Mouse (Mus musculus) cortical plate, adult 2 months (tissue): ENCODE data around the gene Trpv2. TPM values are rescaled to one million over a fixed set of nuclear protein-coding genes. Genes with fewer than 3 reads are reported as not detected.

ENCODE experiments used
- H3K27ac ChIP-seq: fragments of 200-500 bp; 2 replicates; pipeline ENCODE4 v1.5.1; 2012; ENCODE audit warnings: low read length, control low read depth, inconsistent platforms; ENCODE audit not compliant: insufficient read depth
- H3K4me1 ChIP-seq: fragments of 200-500 bp; 2 replicates; pipeline ENCODE4 v1.6.1; 2011; ENCODE audit warnings: low read length; ENCODE audit not compliant: control insufficient read depth, insufficient read depth
- H3K4me3 ChIP-seq: fragments of 200-500 bp; 2 replicates; pipeline ENCODE4 v1.5.1; 2011; ENCODE audit warnings: mild to moderate bottlenecking, low read length, control low read depth; ENCODE audit not compliant: insufficient read depth
- CTCF ChIP-seq: fragments of 200-500 bp; IDR thresholded peaks from 2 replicates; pipeline ENCODE4 v1.5.1; 2011; ENCODE audit warnings: mild to moderate bottlenecking, control low read depth, low read length; ENCODE audit not compliant: insufficient read depth; ENCODE audit errors: extremely low read depth
- POLR2A ChIP-seq: fragments of 200-500 bp; IDR thresholded peaks from 2 replicates; pipeline ENCODE4 v1.6.1; 2011; ENCODE audit warnings: mild to moderate bottlenecking, low read length, control low read depth; ENCODE audit not compliant: insufficient read depth; ENCODE audit errors: extremely low read depth
- polyA plus RNA-seq: library from polyadenylated mRNA; depleted of rRNA; stranded (reverse); fragments of >200 nt; gene quantifications from 2 replicates; pipeline ENCODE4 v1.2.3, GENCODE M21; 2012

The Trpv2 gene
- polyA plus RNA-seq, 1 experiment: 23.4 TPM

DNA sequence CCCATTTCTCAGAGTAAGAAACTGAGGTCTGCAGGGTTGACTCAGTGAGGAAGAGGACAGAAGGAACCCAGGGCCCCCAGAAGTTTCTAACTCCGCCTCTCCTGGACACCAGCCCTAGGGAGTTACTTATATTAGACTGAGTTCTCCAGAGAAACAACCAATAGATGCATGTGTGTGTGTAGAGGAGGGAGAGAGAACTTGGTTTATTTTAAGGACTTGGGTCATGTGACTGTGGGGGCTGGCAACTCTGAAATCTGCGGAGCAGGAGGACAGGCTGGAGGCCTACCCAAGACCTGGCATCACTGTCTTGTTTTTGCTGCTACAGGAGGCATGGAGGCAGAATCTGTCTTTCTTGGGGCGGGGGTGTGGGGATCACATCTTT lies 62.5 kb downstream of the Trpv2 start:
- Histone ChIP-seq H3K4me3 (no peak overlapping the region), H3K27ac (0 out of 2 replicates have a peak overlapping the region, but pooled peaks have one; percentile 25), H3K4me1 (peaks cover 5% of the 10 kb centered on the region; the same call in 1 of the 2 replicates)
- TF ChIP-seq CTCF: no peak
- 0 out of 2 replicates have a peak, but pooled peaks have one; percentile 29 for TF ChIP-seq POLR2A

DNA sequence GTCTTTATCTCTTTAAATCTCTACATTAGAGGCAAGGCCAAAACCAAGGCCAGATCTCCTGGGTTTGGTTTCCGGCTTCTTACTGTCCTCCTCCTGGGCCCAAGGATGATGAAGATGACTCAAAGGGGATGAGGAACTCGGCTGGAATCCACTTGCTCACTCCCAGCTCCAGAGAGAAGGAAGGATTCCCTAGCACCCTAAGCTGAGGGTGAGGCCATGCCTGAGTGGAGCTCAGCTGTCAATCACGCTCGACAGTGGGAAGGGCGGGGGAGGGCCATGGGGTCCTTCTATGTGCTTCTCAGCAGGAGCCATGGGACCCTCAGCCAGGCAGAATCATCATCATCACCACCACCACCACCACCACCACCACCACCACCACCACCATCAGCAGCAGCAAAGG lies 63.1 kb downstream of the Trpv2 start:
- Histone ChIP-seq H3K4me3 (no peak overlapping the region), H3K27ac (0 out of 2 replicates have a peak overlapping the region, but pooled peaks have one; percentile 25), H3K4me1 (peaks cover 5% of the 10 kb centered on the region; the same call in 1 of the 2 replicates)
- TF ChIP-seq POLR2A (no peak), CTCF (no peak)

DNA sequence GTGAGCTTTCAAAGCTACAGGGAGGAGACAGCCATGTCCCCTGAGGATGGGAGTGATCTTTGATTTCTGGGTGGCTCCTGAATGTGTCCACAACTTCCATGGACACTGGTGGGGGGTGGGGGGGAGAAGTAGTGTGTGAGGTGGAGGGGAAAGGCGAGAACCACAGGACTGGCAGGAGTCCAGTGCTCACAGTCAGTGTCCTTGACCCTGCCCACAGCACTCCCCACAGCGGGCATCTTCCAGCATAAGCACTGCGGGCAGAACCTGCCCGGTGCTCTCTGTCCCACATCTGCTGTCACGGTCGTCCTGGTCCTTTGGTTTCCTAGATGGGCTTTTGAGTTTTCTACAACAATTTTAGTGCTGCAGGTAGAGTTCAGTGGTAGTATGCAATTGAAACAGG lies 63.5 kb downstream of the Trpv2 start:
- no peak overlapping the region for H3K4me3 ChIP-seq
- H3K27ac ChIP-seq: no peak overlapping the region
- H3K4me1 ChIP-seq: peaks cover 7% of the 10 kb centered on the region; the same call in 1 of the 2 replicates
- TF ChIP-seq CTCF (no peak), POLR2A (no peak)

DNA sequence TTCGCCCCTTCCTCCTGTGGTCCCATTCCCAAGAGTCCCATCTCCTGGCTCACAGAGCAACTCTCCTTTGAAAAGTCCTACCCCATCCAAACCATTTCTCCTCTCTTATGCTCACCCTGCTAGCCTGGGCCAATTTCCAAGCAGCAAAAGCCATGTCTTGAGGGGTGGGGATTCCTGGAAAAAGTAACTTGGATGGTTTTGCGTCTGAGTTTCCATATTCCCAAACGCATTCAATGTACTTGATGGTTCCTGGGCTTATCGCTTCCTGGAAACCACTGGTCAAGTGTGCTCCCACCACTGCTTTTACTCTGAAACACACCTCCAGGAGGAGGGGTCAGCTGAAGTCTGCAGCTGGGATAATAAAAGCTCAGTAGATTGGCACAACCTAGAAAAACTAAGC lies 64.1 kb downstream of the Trpv2 start:
- Histone ChIP-seq H3K27ac (no peak overlapping the region), H3K4me1 (peaks cover 7% of the 10 kb centered on the region; the same call in 1 of the 2 replicates), H3K4me3 (no peak overlapping the region)
- TF ChIP-seq CTCF: no peak
- TF ChIP-seq POLR2A: no peak

DNA sequence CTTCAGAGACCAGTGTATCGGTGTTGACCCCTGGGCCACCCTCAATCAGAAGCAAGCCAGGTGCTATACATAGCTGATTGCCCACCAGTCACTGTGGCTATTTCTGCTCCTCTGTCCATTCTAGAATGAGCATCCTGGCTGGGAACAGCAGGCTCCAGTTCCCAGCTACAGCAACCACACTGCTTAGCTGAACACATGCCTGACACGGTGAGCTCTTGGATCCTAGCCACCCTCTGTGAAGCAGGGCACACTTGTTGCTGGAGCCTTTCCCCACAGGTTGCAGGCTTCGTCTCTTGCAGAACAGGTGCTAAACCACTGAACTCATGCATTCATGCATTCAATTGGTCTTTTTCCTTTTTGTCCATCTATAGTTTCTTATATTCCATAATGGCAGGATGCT lies 66.1 kb downstream of the Trpv2 start:
- Histone ChIP-seq H3K27ac (no peak overlapping the region), H3K4me1 (peaks cover 12% of the 10 kb centered on the region), H3K4me3 (no peak overlapping the region)
- no peak for TF ChIP-seq CTCF
- TF ChIP-seq POLR2A: no peak

DNA sequence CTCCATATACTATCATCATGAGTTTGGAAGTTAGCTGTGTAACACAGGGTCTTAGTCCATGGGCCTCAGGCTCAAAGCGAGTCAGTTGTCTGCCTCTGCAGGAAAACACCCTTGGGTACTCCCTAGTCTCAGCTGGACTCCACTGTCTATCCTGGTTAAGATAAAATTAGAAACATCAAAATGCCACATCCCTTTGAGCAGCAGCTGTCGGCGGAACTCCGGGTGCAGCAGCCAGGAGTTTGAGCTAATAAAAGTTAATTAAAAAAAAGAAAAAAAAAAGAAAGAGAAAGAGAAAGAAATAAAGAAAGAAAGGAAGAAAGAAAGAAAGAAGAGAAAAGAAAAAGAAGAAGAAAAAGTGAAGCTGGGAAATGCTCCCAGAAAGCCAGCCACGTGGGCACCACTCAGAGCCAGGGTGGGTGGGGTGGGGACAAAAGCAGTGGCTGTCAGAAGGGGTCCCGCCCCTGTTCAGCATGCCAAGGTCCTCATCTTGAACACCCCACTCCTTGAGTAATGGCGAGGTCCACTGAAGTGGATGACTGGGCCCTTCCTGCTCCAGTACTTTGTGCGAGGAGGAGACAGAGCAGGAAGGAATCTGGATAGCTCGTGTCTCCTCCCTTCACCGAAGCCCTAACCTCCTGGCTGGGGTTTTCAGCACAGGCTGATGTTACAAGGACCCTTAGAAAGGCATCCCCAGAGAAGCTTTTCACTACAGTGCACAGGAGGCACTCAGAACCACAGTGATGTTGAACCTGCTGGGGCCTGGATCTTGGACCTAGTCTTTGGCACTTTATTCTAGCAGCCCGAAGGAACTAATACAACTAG lies 67.9 kb downstream of the Trpv2 start:
- TF ChIP-seq POLR2A: no peak
- Histone ChIP-seq H3K27ac (no peak overlapping the region), H3K4me3 (no peak overlapping the region), H3K4me1 (peaks cover 13% of the 10 kb centered on the region)

DNA sequence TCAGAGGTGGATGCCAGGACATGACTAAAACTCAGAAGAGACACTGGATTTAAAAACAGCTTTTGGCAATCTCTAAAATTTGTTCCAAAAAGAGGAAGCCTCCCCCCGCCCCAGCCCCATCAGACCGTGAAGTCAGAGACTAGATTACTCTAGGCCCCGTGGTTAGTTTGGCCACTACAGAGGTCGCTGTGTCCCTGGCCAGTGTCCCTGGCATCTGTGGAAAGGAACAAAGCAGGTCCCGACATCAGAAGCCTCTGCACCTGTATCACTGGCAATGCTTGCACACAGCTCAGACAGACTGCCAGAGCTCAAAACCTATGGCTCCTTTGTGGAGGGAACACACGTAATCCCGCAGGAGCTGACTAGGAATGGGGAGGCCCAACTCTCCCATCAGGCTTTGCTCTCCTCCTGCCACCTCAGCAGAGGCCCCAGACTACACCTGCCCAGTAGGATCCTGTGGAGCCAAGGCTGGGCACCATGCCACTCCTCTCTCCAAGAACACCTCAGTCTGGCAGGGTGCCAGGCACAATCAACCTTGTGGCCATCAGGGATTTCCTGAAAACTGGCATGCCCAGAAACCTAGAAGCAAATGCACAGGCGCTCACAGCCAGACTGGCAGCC lies 68.8 kb downstream of the Trpv2 start:
- no peak for TF ChIP-seq CTCF
- no peak for TF ChIP-seq POLR2A
- Histone ChIP-seq H3K27ac (no peak overlapping the region), H3K4me1 (peaks cover 13% of the 10 kb centered on the region), H3K4me3 (no peak overlapping the region)

DNA sequence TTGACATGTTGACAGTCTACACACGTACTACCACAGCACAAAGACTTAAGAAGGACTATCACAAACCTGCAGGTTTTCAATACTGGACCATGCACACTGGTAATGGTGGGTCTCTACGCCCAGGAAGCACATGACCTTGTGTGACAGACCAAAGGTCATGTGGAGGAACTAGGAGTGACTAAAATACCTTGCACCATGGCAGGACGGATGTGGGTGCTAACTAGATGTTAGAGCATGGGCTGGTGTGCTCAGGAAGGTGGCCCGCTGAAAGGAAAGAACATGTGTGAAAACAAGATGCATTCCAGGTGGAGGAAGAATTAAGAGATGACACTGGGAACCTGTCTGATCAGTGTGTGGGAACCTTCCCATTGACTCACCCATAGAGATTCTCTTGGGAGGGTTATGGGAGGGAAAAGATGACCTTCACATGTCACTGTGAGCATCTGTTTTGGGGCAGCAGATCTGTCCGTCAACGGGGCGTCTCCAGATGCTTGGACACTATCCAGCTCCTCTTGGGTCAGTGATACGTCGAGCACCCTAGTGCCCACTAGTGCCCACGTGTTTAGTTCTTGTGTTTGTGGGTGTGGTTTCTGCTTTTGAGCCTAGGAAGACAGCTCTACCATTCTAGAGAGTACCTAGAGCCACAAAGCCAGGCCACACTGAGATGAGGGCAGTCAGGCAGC lies 69.5 kb downstream of the Trpv2 start:
- Histone ChIP-seq H3K27ac (no peak overlapping the region), H3K4me1 (peaks cover 13% of the 10 kb centered on the region), H3K4me3 (no peak overlapping the region)
- TF ChIP-seq CTCF (no peak), POLR2A (no peak)

DNA sequence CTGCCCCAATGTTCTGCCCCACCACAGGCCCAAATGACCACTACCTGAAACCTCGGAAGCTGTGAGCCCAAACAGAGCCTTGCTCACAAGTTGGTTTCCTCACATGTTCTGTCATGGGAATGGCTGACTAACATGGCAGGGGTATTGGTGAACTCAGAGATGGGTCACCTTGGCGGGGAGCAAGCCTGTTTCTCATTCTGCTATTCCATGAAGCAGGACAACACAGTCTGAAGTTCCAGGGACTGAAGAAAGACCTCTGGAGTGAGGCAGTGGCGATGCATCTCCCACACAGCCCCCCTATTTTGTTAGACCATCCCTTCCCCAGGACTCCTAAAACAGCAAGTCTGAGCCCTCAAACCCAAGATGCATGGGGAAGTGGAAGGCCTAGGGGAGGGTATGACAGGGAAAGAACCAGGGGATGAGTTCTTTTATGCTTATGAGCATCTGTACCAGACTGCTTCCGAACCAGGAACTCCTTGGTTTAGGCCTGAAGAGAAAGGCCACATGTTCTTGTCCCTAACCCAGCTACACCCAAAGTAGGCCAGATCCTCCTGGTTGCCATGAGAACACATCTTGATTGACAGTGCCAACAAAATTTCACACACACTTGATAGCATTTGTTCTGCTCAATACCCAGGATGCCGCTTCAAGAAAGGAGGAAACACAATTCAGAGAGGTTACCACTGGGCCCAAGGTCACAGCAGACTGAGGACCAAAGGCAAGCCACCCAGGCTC lies 70.5 kb downstream of the Trpv2 start:
- no peak for TF ChIP-seq CTCF
- no peak for TF ChIP-seq POLR2A
- peaks cover 13% of the 10 kb centered on the region for H3K4me1 ChIP-seq
- H3K27ac ChIP-seq: no peak overlapping the region
- no peak overlapping the region for H3K4me3 ChIP-seq
